Mouse (Mus musculus): ENCODE data around the gene Zfp157.
"Not testable (repeated sequence)": the region's sequence is repeated elsewhere in the genome, so short reads cannot be mapped to it uniquely, and the experiment has no call there.

Zfp157 gene

GRCm38 (mm10) chr5:138441286-138442194 is at the start of gene Zfp157:
Gene Zfp157 (plus strand): TSS chr5:138441468.
- in situ Hi-C loops (cut with MboI; ENCODE audit: low sequenced_read_pairs) = no loop called here

GRCm38 (mm10) chr5:138397795-138398337 is 43.4 kb upstream of the Zfp157 start:
- in situ Hi-C loops (cut with MboI; ENCODE audit: low sequenced_read_pairs) = no loop called here

- in situ Hi-C loops (cut with MboI; ENCODE audit: low sequenced_read_pairs) = not testable (repeated sequence)
These were observed 40.8 kb upstream of the Zfp157 start for GRCm38 (mm10) chr5:138400431-138400830.

- in situ Hi-C loops (cut with MboI; ENCODE audit: low sequenced_read_pairs) = no loop called here
These were observed 17.1 kb downstream of the Zfp157 start for GRCm38 (mm10) chr5:138458371-138458770.

GRCm38 (mm10) chr5:138459107-138459506 is 17.8 kb downstream of the Zfp157 start:
- in situ Hi-C loops (cut with MboI; ENCODE audit: low sequenced_read_pairs) = no loop called here

GRCm38 (mm10) chr5:138473601-138474000 is 32.3 kb downstream of the Zfp157 start:
- in situ Hi-C loops (cut with MboI; ENCODE audit: low sequenced_read_pairs) = no loop called here

- in situ Hi-C loops (cut with MboI; ENCODE audit: low sequenced_read_pairs) = not testable (repeated sequence)
These were observed 63.3 kb downstream of the Zfp157 start for GRCm38 (mm10) chr5:138504548-138504947.
